Mouse (Mus musculus) embryonic facial prominence, embryonic 15.5 days (tissue): Measurements from ENCODE around the gene Fam214a. TPM values are rescaled to one million over a fixed set of nuclear protein-coding genes. Genes with fewer than 3 reads are reported as not detected.

ENCODE experiments used
- ATAC-seq: fragments of 200-750 bp; cut with Nextera tagmentation; 2 replicates; pipeline ENCODE4 v1.8.0; 2017; ENCODE audit warnings: low read depth, moderate TSS enrichment; ENCODE audit not compliant: insufficient number of reproducible peaks, low FRiP score, low TSS enrichment
- H3K27ac ChIP-seq: fragments of 300-500 bp; sonication (generic); replicated peaks from 2 replicates; pipeline ENCODE4 v1.5.1; 2015; ENCODE audit warnings: mild to moderate bottlenecking, inconsistent platforms
- H3K27me3 ChIP-seq: fragments of 300-500 bp; sonication (generic); 2 replicates; pipeline ENCODE4 v1.6.1; 2015; ENCODE audit warnings: inconsistent platforms
- H3K36me3 ChIP-seq: fragments of 300-500 bp; sonication (generic); 2 replicates; pipeline ENCODE4 v1.6.1; 2015; ENCODE audit warnings: mild to moderate bottlenecking, inconsistent platforms
- H3K4me1 ChIP-seq: fragments of 300-500 bp; sonication (generic); 2 replicates; pipeline ENCODE4 v1.6.1; 2015; ENCODE audit warnings: inconsistent platforms
- H3K4me2 ChIP-seq: fragments of 300-500 bp; sonication (generic); replicated peaks from 2 replicates; pipeline ENCODE4 v1.6.1; 2015; ENCODE audit warnings: mild to moderate bottlenecking, inconsistent platforms
- H3K4me3 ChIP-seq: fragments of 300-500 bp; sonication (generic); replicated peaks from 2 replicates; pipeline ENCODE4 v1.5.1; 2015; ENCODE audit warnings: mild to moderate bottlenecking, inconsistent platforms
- H3K9ac ChIP-seq: fragments of 300-500 bp; sonication (generic); 2 replicates; pipeline ENCODE4 v1.6.1; 2015; ENCODE audit warnings: inconsistent platforms
- H3K9me3 ChIP-seq: fragments of 300-500 bp; sonication (generic); replicated peaks from 2 replicates; pipeline ENCODE4 v1.6.1; 2016; ENCODE audit warnings: inconsistent platforms
- WGBS: fragments of 180-500 bp; shearing (Covaris S2); methylation state at CpG from one replicate; pipeline ENCODE4 v1.1.7; 2015; 5-methylcytosine and 5-hydroxymethylcytosine counted together
- polyA plus RNA-seq: library from polyadenylated mRNA; unstranded; fragments of >200 nt; fragmentation: Nextera tagmentation; extraction: Ambion mirVana; gene quantifications from 2 replicates; pipeline ENCODE4 v1.2.1, GENCODE M21; 2015

The Fam214a gene
- polyA plus RNA-seq, 1 experiment from 2014 or later: 16.5 TPM

DNA sequence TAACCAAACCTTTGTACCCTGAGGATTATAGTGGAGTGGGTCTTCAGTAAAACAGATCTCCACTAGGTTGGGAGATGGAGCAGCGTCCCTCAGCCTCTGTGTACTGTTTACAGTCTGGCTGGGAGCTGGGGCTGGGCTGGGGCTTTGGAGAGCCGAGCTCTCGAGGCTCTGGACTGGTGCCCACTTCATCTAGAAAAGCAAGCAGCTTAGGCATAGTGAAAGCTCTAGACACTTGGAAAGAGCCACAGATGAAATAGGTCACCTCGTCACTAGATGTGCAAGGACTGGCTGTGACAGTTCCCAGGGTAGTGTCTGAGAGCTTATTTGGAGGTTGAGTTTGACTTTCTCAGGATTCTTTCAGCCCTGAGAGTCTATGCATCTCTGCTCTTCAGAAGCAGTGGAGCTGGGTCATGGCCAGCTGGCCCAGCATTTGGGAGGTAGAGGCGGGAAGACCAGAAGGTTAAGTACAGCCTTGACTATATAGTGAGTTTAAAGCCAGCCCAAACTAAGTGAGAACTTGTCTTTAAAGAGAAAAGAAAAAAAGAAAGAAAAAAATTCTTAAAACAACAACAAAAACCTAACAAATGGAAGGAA is 49.0 kb downstream of the Fam214a start:
- Histone ChIP-seq H3K4me2 (no peak overlapping the region), H3K27ac (0 out of 2 replicates have a peak overlapping the region, but pooled peaks have one; percentile 48), H3K9me3 (no peaks in the 10 kb centered on the region), H3K4me1 (peaks cover 10% of the 10 kb centered on the region; the same call in 1 of the 2 replicates), H3K4me3 (no peak overlapping the region), H3K27me3 (no peaks in the 10 kb centered on the region), H3K9ac (no peak overlapping the region), H3K36me3 (peaks cover 13% of the 10 kb centered on the region; the same call in 1 of the 2 replicates)
- ATAC-seq: 0 out of 2 replicates have a peak, but pooled peaks have one; percentile 34
- 56% methylated on average over 5 of the region's 5 CpGs for WGBS

DNA sequence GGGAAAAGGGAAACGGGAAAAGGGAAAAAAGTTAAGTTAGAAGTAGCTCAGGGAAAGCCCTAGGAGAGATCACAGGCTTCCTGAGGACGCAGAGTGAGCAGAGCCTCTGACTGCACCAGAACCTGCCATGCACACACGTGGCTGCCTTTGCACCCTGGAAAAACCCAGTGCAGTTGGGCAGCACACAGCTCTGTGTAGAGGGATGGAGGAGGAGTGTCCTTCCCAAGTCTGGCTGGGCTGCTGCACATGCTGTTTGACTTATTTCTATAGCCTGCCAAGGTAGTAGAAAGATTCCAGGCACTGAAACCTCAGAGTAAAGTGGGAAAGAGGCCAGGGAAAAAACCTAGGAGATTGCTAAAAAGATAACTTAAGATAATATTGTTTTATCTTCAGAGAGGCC is 49.6 kb downstream of the Fam214a start:
- WGBS: 55% methylated on average over 3 of the region's 3 CpGs
- no peak overlapping the region for H3K4me2 ChIP-seq
- no peaks in the 10 kb centered on the region for H3K27me3 ChIP-seq

DNA sequence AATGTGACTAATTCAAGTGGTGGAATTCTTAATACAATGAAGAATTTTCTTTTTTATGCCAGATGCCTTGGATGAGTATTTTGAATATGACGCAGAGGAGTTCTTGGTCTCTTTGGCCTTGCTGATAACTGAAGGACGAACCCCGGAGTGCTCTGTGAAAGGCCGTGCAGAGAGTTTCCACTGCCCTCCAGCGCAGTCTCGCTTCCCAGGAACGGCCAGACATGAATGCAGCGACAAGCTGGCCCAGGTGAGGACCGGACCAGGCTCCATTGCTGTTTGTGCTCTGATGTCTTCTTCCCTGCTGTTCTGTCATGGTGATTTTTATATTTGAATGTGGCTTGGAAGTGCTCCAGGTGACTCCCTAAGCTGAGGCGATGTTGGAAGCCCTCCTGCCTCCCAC is 51.5 kb downstream of the Fam214a start:
- Histone ChIP-seq H3K4me1 (peaks cover 10% of the 10 kb centered on the region; the same call in 1 of the 2 replicates), H3K27me3 (no peaks in the 10 kb centered on the region), H3K36me3 (peaks cover 27% of the 10 kb centered on the region), H3K9me3 (no peaks in the 10 kb centered on the region), H3K4me2 (no peak overlapping the region), H3K4me3 (no peak overlapping the region), H3K27ac (no peak overlapping the region), H3K9ac (no peak overlapping the region)
- no peak for ATAC-seq
- WGBS: 88% methylated on average over 10 of the region's 10 CpGs

More for the DNA sequence above, 49.6 kb downstream of the Fam214a start:
- Histone ChIP-seq H3K36me3 (peaks cover 18% of the 10 kb centered on the region; the same call in 1 of the 2 replicates), H3K27ac (peak overlapping the region; percentile 48; the same call in 1 of the 2 replicates), H3K9me3 (no peaks in the 10 kb centered on the region), H3K9ac (no peak overlapping the region), H3K4me1 (peaks cover 10% of the 10 kb centered on the region; the same call in 1 of the 2 replicates), H3K4me3 (no peak overlapping the region)
- ATAC-seq: 0 out of 2 replicates have a peak, but pooled peaks have one; percentile 51

DNA sequence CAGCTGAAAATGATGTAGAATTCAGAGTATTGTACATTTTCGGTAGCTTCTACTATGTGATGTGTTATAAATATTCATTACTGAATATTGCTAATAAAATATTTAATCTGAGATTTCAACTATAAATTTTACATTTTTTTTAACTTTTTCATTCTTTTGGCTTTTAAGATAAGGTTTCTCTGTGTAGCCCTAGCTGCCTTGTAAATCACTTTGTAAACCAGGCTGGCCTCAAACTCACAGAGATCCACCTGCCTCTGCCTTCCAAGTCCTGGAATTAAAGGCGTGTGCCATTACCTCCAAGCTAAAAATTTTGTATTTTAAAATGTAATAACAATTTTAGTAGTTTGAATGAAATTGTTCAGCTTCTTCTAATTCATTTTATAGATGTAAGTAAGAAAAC is 63.9 kb downstream of the Fam214a start:
- Histone ChIP-seq H3K4me2 (no peak overlapping the region), H3K9ac (no peak overlapping the region), H3K9me3 (no peaks in the 10 kb centered on the region), H3K36me3 (peaks cover 17% of the 10 kb centered on the region; the same call in 1 of the 2 replicates), H3K27ac (no peak overlapping the region), H3K4me3 (no peak overlapping the region), H3K27me3 (no peaks in the 10 kb centered on the region), H3K4me1 (0 out of 2 replicates have a peak, but pooled peaks cover under 1% of the 10 kb centered on the region)
- ATAC-seq: no peak
- 91% methylated on average over 2 of the region's 2 CpGs for WGBS

DNA sequence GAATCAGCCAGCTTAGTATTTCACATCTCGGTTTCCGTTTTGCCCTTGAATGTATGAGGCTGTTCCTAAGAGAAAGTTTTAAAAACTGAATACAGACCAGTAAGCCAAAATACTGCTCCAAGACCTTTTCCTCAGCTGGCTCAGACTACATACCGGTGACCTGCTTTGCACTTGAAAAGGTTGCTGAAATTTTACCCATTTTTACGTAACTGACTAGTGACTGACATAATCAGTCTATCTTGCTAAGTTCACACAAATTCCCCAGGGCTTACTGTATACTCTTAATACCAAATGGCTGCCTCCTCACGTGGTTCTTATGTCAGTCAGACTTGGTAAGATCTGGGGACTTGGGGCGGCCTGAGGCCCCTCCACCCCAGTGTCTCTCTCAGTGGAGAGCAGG is 66.5 kb downstream of the Fam214a start:
- no peak overlapping the region for H3K4me3 ChIP-seq
- ATAC-seq: no peak

DNA sequence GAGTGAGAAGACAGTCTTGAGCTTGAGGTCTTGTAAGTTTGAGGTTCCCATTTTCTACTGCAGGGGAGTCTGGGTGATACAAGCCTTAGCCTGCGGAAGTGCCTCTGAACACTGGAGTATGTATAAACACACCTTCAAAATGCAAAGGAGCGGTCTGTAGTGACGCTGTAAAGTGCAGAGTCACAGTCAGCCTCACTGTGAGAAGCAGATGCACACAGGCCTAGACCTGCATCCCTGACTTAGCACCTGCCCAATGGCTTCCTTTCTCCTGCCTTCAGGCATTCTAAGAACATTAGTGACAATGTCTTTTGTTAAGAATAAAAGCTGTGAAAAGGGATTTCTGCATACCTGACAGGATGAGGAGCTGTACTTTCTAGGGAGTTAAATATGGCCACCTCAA is 66.9 kb downstream of the Fam214a start:
- peaks cover 10% of the 10 kb centered on the region; the same call in 1 of the 2 replicates for H3K36me3 ChIP-seq
- peaks cover 10% of the 10 kb centered on the region for H3K4me1 ChIP-seq
- no peaks in the 10 kb centered on the region for H3K27me3 ChIP-seq
- no peak for ATAC-seq
- H3K27ac ChIP-seq: no peak overlapping the region
- H3K4me2 ChIP-seq: no peak overlapping the region
- H3K4me3 ChIP-seq: no peak overlapping the region
- H3K9ac ChIP-seq: no peak overlapping the region
- 59% methylated on average over 3 of the region's 3 CpGs for WGBS
- no peaks in the 10 kb centered on the region for H3K9me3 ChIP-seq

More for the DNA sequence above, 66.5 kb downstream of the Fam214a start:
- H3K4me1 ChIP-seq: peaks cover 10% of the 10 kb centered on the region
- peaks cover 10% of the 10 kb centered on the region; the same call in 1 of the 2 replicates for H3K36me3 ChIP-seq
- no peak overlapping the region for H3K4me2 ChIP-seq
- H3K27ac ChIP-seq: no peak overlapping the region
- H3K27me3 ChIP-seq: no peaks in the 10 kb centered on the region
- WGBS: 75% methylated on average over 6 of the region's 6 CpGs
- H3K9ac ChIP-seq: no peak overlapping the region
- no peaks in the 10 kb centered on the region for H3K9me3 ChIP-seq

DNA sequence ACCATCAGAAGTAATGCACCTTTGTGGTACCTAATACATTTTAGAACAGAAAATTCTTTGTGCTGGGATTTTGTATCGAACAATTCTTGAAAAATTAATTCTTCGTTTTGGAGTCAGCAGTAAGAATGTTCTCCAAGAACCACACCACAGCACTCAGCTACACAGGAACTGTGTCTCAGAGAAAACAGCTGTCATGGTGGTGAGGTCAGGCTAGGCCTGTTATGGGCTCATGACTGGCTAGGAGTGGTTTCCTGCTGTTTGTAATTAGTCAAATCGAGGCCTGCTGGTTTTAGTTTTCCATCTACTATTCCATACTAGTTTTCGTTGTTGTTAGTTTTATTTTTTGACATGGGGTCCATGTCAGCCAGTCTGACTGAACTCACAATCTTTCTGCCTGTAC is 67.9 kb downstream of the Fam214a start:
- Histone ChIP-seq H3K9ac (no peak overlapping the region), H3K9me3 (no peaks in the 10 kb centered on the region), H3K4me2 (no peak overlapping the region), H3K4me1 (peaks cover 10% of the 10 kb centered on the region), H3K4me3 (no peak overlapping the region), H3K27ac (no peak overlapping the region), H3K36me3 (peaks cover 11% of the 10 kb centered on the region; the same call in 1 of the 2 replicates), H3K27me3 (no peaks in the 10 kb centered on the region)
- WGBS: 35% methylated on average over 4 of the region's 4 CpGs
- no peak for ATAC-seq

DNA sequence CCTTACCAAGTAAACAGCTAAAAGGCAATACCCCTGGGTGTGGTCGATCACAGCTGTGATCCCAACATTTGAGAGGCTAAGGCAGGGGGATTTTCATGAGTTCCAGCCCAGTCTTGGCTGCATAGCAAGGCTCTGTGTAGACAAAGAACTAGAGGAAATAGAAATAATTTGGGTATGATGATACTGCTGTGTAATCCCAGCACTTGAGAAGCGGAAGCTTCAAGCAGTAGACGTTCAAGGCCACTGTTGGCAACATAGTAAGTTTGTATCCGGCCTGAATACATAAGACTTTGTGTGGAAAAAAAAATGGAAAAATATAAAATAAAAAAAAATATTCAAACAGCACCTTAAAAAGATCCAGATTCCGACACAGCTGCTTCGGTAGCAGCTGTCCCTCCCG is 69.9 kb downstream of the Fam214a start:
- Histone ChIP-seq H3K4me1 (peaks cover 10% of the 10 kb centered on the region), H3K4me2 (no peak overlapping the region), H3K27ac (peak overlapping the region; percentile 51; the same call in 1 of the 2 replicates), H3K27me3 (no peaks in the 10 kb centered on the region), H3K9ac (no peak overlapping the region), H3K9me3 (no peaks in the 10 kb centered on the region), H3K36me3 (peaks cover 14% of the 10 kb centered on the region; the same call in 1 of the 2 replicates), H3K4me3 (no peak overlapping the region)
- ATAC-seq: no peak
- WGBS: 43% methylated on average over 7 of the region's 7 CpGs

DNA sequence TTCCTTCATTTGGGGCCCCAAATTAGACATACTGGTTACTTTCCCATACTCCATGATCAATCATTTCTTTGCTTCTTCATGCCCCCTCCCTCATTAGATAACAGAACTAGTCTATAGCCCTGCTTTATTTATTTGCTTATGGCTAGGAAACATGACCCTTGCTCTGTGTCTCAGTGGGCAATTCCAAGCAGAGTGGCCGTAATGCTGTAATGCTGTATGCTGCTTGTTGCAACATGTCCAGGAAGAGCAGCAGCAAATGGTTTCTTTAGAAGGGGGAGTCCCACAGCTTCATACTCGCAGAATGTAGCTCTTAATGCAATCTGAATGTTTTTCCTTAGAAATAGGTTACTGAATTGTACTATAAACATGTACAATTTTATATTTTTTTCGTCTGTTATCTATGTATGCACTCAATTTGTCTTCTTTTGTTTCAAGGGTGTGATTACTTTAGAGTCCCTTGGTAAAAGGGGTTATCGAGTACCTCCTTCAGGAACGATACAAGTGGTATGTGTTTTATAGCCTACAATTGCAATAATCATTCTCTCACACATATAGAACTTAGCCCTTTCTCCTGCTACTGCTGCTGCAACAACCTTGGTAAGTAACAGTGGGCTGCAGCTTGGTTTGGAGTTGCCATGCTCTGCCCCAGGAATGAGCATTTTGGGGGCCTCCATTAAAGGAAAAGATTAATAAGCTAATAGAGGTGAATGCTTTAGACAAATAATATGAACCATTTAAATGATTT is 70.6 kb downstream of the Fam214a start:
- Histone ChIP-seq H3K4me1 (peaks cover 10% of the 10 kb centered on the region), H3K9me3 (no peaks in the 10 kb centered on the region), H3K9ac (no peak overlapping the region), H3K4me2 (no peak overlapping the region), H3K4me3 (no peak overlapping the region), H3K27me3 (no peaks in the 10 kb centered on the region), H3K36me3 (peaks cover 14% of the 10 kb centered on the region; the same call in 1 of the 2 replicates), H3K27ac (no peak overlapping the region)
- WGBS: 55% methylated on average over 5 of the region's 5 CpGs
- ATAC-seq: no peak

DNA sequence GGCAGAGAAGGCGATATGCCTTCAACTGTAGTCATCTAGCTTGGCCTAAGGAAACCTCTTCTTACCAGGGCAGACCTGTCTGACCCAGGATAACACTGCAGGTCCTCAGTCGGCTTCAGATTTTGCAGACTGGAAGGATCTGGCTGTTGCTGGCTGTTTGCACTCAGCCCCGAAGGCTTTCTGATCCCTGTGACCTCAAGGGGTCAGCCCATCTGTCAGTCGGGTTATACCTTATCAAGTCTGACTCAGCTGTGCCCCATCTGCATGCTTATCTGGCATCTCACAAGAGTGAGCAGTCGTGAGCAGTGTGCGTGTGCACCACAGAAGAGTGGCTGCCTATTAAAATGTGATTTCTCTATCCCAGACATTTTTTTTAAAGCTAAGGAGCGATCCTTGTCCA is 71.4 kb downstream of the Fam214a start:
- Histone ChIP-seq H3K27ac (no peak overlapping the region), H3K27me3 (no peaks in the 10 kb centered on the region), H3K4me3 (no peak overlapping the region), H3K9me3 (no peaks in the 10 kb centered on the region), H3K4me1 (peaks cover 10% of the 10 kb centered on the region), H3K4me2 (no peak overlapping the region), H3K36me3 (peaks cover 12% of the 10 kb centered on the region; the same call in 1 of the 2 replicates), H3K9ac (no peak overlapping the region)
- WGBS: 43% methylated on average over 7 of the region's 7 CpGs
- no peak for ATAC-seq

DNA sequence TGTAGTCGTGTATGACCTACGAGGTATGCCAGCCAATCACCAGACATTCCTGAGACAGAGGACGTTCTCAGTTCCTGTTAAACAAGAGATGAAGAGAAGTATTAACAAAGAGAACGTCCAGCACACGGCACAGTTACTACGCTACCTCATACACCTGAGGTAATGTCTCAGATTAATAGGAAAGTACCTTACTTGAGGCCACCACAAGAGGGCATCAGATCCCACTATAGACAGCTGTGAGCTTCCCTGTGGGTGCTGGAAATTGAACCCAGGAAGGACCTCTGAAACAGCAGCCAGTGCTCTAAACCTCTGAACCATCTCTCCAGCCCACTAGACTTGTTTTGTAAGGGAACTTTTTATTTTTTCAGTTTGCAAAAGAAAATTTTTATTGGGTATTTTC is 73.0 kb downstream of the Fam214a start:
- H3K27me3 ChIP-seq: no peaks in the 10 kb centered on the region
- WGBS: 76% methylated on average over 6 of the region's 6 CpGs
- no peaks in the 10 kb centered on the region for H3K9me3 ChIP-seq
- no peak overlapping the region for H3K27ac ChIP-seq
- no peak for ATAC-seq
- peaks cover 10% of the 10 kb centered on the region for H3K4me1 ChIP-seq
- H3K36me3 ChIP-seq: peaks cover 4% of the 10 kb centered on the region; the same call in 1 of the 2 replicates
- H3K9ac ChIP-seq: no peak overlapping the region
- no peak overlapping the region for H3K4me2 ChIP-seq
- H3K4me3 ChIP-seq: no peak overlapping the region
